In the genomic region with DNA sequence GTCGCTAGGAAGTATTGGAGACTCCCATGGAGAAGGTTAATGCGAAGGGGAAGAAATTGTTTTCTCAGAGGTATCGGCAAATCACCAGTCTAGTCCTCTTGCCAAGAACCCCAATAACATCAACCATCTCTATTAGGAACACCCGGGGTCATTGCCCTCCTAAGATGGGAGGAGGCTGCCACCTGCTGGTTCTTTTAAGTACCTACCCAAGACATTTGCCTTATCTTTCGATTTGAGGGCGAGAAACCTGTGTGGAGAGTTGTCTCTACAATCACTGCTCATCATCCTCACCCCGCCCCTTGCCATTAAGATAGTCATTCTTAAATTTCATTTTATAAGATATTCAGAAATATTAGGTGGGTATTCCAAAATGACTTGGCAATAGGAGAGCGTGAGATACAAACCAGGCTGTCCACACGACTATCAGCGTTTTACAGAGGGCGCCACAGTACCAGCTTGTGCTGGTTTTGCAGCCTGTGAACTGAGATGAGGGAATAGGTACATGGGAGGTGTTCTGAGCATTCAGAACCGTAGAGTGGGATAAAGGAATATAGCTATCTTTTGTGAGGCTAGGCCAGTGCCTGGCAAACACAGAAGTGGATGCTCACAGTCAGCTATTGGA, we compare ENCODE assay signal across 8 mouse cellular contexts.
DNase-seq lines count a peak whose midpoint lies in the region; ATAC-seq and TF ChIP-seq lines count a peak whose summit lies in the region.

No protein-coding gene starts in this region.

- 35% methylated on average over 12 of the region's 12 CpGs for WGBS in forebrain, embryonic 16.5 days
- WGBS in hindbrain, embryonic 13.5 days, result 44% methylated on average over 12 of the region's 12 CpGs

- no peaks in the 10 kb centered on the region for H3K4me1 ChIP-seq in MEL (ENCODE audit: control insufficient read depth in 1 of 2, insufficient read depth in 2 of 2, low read length in 2 of 2)
- H3K4me1 ChIP-seq in forebrain, embryonic 16.5 days (replicated peaks; ENCODE audit: control insufficient read depth, insufficient read depth, low read length), result no peaks in the 10 kb centered on the region
- H3K4me1 ChIP-seq in hindbrain, embryonic 13.5 days (replicated peaks), result no peaks in the 10 kb centered on the region

- peak; percentile 89 for ATAC-seq in cerebellum, adult (ENCODE audit: insufficient number of reproducible peaks, low FRiP score, low TSS enrichment)
- ATAC-seq in forebrain, embryonic 16.5 days, result peak; percentile 88
- peak; percentile 85 for ATAC-seq in hindbrain, embryonic 13.5 days (ENCODE audit: low FRiP score)

- no peak for TF ChIP-seq EP300 in MEL (IDR thresholded peaks at IDR 0.05; ENCODE audit: low read depth in 1 of 2, low read length in 2 of 2)

- H3K27ac ChIP-seq in MEL (ENCODE audit: control insufficient read depth, low read depth, low read length), result no peak overlapping the region
- H3K27ac ChIP-seq in forebrain, embryonic 16.5 days (ENCODE audit: low read length), result no peak overlapping the region
- H3K27ac ChIP-seq in hindbrain, embryonic 13.5 days, result no peak overlapping the region

- no peak overlapping the region for H3K4me3 ChIP-seq in MEL (ENCODE audit: control insufficient read depth in 1 of 2, insufficient read depth in 1 of 2, low read depth in 2 of 2, low read length in 2 of 2)
- no peak overlapping the region for H3K4me3 ChIP-seq in forebrain, embryonic 16.5 days (replicated peaks; ENCODE audit: low read length)
- no peak overlapping the region for H3K4me3 ChIP-seq in hindbrain, embryonic 13.5 days

- H3K9ac ChIP-seq in MEL (ENCODE audit: control insufficient read depth, low read depth, low read length, poor library complexity, severe bottlenecking), result no peak overlapping the region
- no peak overlapping the region for H3K9ac ChIP-seq in forebrain, embryonic 16.5 days (replicated peaks; ENCODE audit: low read depth, low read length)
- H3K9ac ChIP-seq in hindbrain, embryonic 13.5 days, result no peak overlapping the region

- H3K36me3 ChIP-seq in MEL (ENCODE audit: control insufficient read depth in 1 of 2, insufficient read depth in 2 of 2, low read length in 2 of 2), result no peaks in the 10 kb centered on the region
- no peaks in the 10 kb centered on the region for H3K36me3 ChIP-seq in forebrain, embryonic 16.5 days (ENCODE audit: control insufficient read depth, insufficient read depth)
- H3K36me3 ChIP-seq in hindbrain, embryonic 13.5 days, result no peaks in the 10 kb centered on the region

- H3K4me2 ChIP-seq in forebrain, embryonic 16.5 days (ENCODE audit: low read length), result no peak overlapping the region
- no peak overlapping the region for H3K4me2 ChIP-seq in hindbrain, embryonic 13.5 days

- peak; percentile 39 for DNase-seq in MEL (ENCODE audit: low read depth, low spot score)
- peak; percentile 51 for DNase-seq in layer of hippocampus, adult 9-11 months
- peak; percentile 71 for DNase-seq in lung, postnatal 25 days (ENCODE audit: low spot score)
- DNase-seq in retina, postnatal 7 days (ENCODE audit: low read depth, low spot score), result peak; percentile 59
- peak; percentile 62 for DNase-seq in urinary bladder, postnatal 14 days (ENCODE audit: low spot score)

- no peaks in the 10 kb centered on the region for H3K79me2 ChIP-seq in MEL (ENCODE audit: control insufficient read depth, insufficient read depth, low read length, poor library complexity)

- TF ChIP-seq RAD21 in MEL (IDR thresholded peaks at IDR 0.05; ENCODE audit: low read depth, low read length), result peak; percentile 54

- H3K9me3 ChIP-seq in MEL (replicated peaks; ENCODE audit: insufficient read depth, low read length), result no peaks in the 10 kb centered on the region
- H3K9me3 ChIP-seq in forebrain, embryonic 16.5 days (ENCODE audit: control insufficient read depth, low read length), result no peaks in the 10 kb centered on the region
- no peaks in the 10 kb centered on the region for H3K9me3 ChIP-seq in hindbrain, embryonic 13.5 days

- no peaks in the 10 kb centered on the region for H3K27me3 ChIP-seq in MEL (ENCODE audit: control insufficient read depth in 1 of 2, insufficient read depth in 2 of 2, low read length in 2 of 2)
- H3K27me3 ChIP-seq in forebrain, embryonic 16.5 days (replicated peaks; ENCODE audit: control insufficient read depth, insufficient read depth, low read length), result no peaks in the 10 kb centered on the region
- H3K27me3 ChIP-seq in hindbrain, embryonic 13.5 days, result no peaks in the 10 kb centered on the region

- peak; percentile 22 to 52 (median 50); a peak in 5 of 6 replicates for TF ChIP-seq CTCF in MEL (IDR thresholded peaks at IDR 0.05 in 2 of 3, conservative IDR thresholded peaks at IDR 0.05 in 1 of 3; ENCODE audit: control insufficient read depth in 1 of 3, insufficient read depth in 1 of 3, low read depth in 2 of 3, low read length in 3 of 3, poor library complexity in 1 of 3, severe bottlenecking in 1 of 3)

- TF ChIP-seq POLR2A in MEL (IDR thresholded peaks at IDR 0.05; ENCODE audit: control insufficient read depth in 1 of 2, insufficient read depth in 1 of 2, low read depth in 1 of 2, low read length in 2 of 2, poor library complexity in 1 of 2), result no peak

TF ChIP-seq in MEL, 35 proteins besides CTCF, POLR2A, EP300 and RAD21:
- TF ChIP-seq MYB (IDR thresholded peaks at IDR 0.05; ENCODE audit: low read depth, low read length), result no peak
- no peak for TF ChIP-seq MAFK (IDR thresholded peaks at IDR 0.05; ENCODE audit: borderline replicate concordance, low read depth, low read length)
- no peak for TF ChIP-seq UBTF (IDR thresholded peaks at IDR 0.05; ENCODE audit: borderline replicate concordance, insufficient read depth, low read depth, low read length)
- TF ChIP-seq MAZ (IDR thresholded peaks at IDR 0.05; ENCODE audit: low read depth, low read length), result no peak
- no peak for TF ChIP-seq JUND (IDR thresholded peaks at IDR 0.05; ENCODE audit: low read depth, low read length)
- TF ChIP-seq E2F4 (IDR thresholded peaks at IDR 0.05; ENCODE audit: borderline replicate concordance, low read depth, low read length), result no peak
- no peak for TF ChIP-seq ELF1 (IDR thresholded peaks at IDR 0.05; ENCODE audit: low read depth, low read length)
- TF ChIP-seq SMC3 (IDR thresholded peaks at IDR 0.05; ENCODE audit: low read depth, low read length), result peak; percentile 56
- TF ChIP-seq ETS1 (IDR thresholded peaks at IDR 0.05; ENCODE audit: low read depth, low read length), result no peak
